Mouse (Mus musculus) heart, adult 2 months (tissue): Measurements from ENCODE around the gene Thsd4.

ENCODE experiments used
- CTCF ChIP-seq: fragments of 200-600 bp; IDR thresholded peaks from 2 replicates; pipeline ENCODE4 v1.8.1; 2022; ENCODE audit warnings: antibody characterized with exemption, mild to moderate bottlenecking, moderate library complexity
- POLR2A ChIP-seq: fragments of 200-500 bp; IDR thresholded peaks from 2 replicates; pipeline ENCODE4 v1.6.1; 2011; ENCODE audit warnings: mild to moderate bottlenecking, low read depth, low read length, control low read depth; ENCODE audit not compliant: insufficient read depth

DNA sequence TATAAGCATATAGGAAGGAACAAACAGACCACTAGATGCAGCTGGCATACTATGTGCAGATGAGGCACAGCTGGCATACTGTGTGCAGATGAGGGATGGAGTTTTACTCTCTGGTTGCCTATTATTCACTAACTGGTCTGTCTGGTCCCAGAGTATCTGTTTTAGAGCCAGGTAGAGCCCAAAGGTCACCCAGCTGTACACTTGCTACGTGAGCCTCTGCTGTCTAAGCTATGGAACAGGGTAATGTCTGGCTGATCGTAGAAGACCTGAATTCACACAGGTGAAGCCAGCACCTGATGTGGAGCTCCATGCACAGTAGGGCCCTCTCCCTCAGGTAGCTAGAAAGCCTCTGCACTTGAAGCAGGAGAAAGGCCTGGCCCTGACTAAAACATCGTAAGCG lies 5.5 kb downstream of the Thsd4 start:
- TF ChIP-seq POLR2A: no peak
- no peak for TF ChIP-seq CTCF
